Mouse (Mus musculus): ENCODE measurements around the gene Prr12. TPM values are rescaled to one million over a fixed set of nuclear protein-coding genes. Genes with fewer than 3 reads are reported as not detected.

The Prr12 gene
- total and polyA plus RNA-seq, 2 experiments from 2014 or later: 9.2 to 14.0 TPM

GRCm38 (mm10) chr7:45002440-45002839 lies 50.2 kb downstream of the Prr12 start:
- H3K36me3 ChIP-seq (ENCODE audit: insufficient read depth, low read length): peaks cover 67% of the 10 kb centered on the region
- H3K4me1 ChIP-seq (ENCODE audit: insufficient read depth, low read length): peaks cover 5% of the 10 kb centered on the region; the same call in 1 of the 2 replicates
- no peak overlapping the region for H3K4me3 ChIP-seq (ENCODE audit: low read length)
- H3K27me3 ChIP-seq (ENCODE audit: insufficient read depth, low read length): no peaks in the 10 kb centered on the region
- no peak for TF ChIP-seq CTCF (IDR thresholded peaks at IDR 0.05; ENCODE audit: low read depth)
- 87% methylated on average over 7 of the region's 7 CpGs for WGBS
- no peak overlapping the region for H3K4me2 ChIP-seq (ENCODE audit: low read depth, low read length)
- DNase-seq (ENCODE audit: low spot score): no peak
- no peak for ATAC-seq
- H3K27ac ChIP-seq: no peak overlapping the region
- no peaks in the 10 kb centered on the region for H3K9me3 ChIP-seq (ENCODE audit: low read length)
- no peak overlapping the region for H3K9ac ChIP-seq (replicated peaks; ENCODE audit: low read length)

- Histone ChIP-seq H3K4me3 (ENCODE audit: low read length) (no peak overlapping the region), H3K27me3 (ENCODE audit: insufficient read depth, low read length) (no peaks in the 10 kb centered on the region), H3K9me3 (ENCODE audit: low read length) (no peaks in the 10 kb centered on the region), H3K4me1 (ENCODE audit: insufficient read depth, low read length) (peaks cover 5% of the 10 kb centered on the region; the same call in 1 of the 2 replicates), H3K36me3 (ENCODE audit: insufficient read depth, low read length) (peaks cover 49% of the 10 kb centered on the region), H3K9ac (replicated peaks; ENCODE audit: low read length) (no peak overlapping the region), H3K4me2 (ENCODE audit: low read depth, low read length) (no peak overlapping the region), H3K27ac (no peak overlapping the region)
- 78% methylated on average over 21 of the region's 21 CpGs for WGBS
- DNase-seq (ENCODE audit: low spot score) (no peak), ATAC-seq (no peak)
- no peak for TF ChIP-seq CTCF (IDR thresholded peaks at IDR 0.05; ENCODE audit: low read depth)
Observed at GRCm38 (mm10) chr7:45000539-45001114, 52.1 kb downstream of the Prr12 start.

GRCm38 (mm10) chr7:44999753-45000152 lies 52.9 kb downstream of the Prr12 start:
- no peak overlapping the region for H3K4me3 ChIP-seq (ENCODE audit: low read length)
- 83% methylated on average over 11 of the region's 11 CpGs for WGBS

GRCm38 (mm10) chr7:44998501-44998955 lies 54.2 kb downstream of the Prr12 start, which contains the start of gene Bcl2l12:
Gene Bcl2l12, minus strand, starts transcription at chr7:44998712.
- H3K9me3 ChIP-seq (ENCODE audit: low read length): no peaks in the 10 kb centered on the region
- no peaks in the 10 kb centered on the region for H3K27me3 ChIP-seq (ENCODE audit: insufficient read depth, low read length)
- peak within 1 kb of the TSS; percentile 68 for H3K9ac ChIP-seq (replicated peaks; ENCODE audit: low read length)
- WGBS: 3% methylated on average over 18 of the region's 18 CpGs
- ATAC-seq: no peak
- H3K27ac ChIP-seq: peak within 1 kb of the TSS; percentile 83
- TF ChIP-seq CTCF (IDR thresholded peaks at IDR 0.05; ENCODE audit: low read depth): no peak
- peak within 1 kb of the TSS; percentile 81 for H3K4me2 ChIP-seq (ENCODE audit: low read depth, low read length)
- peak; percentile 56 for DNase-seq (ENCODE audit: low spot score)
- H3K4me3 ChIP-seq (ENCODE audit: low read length): peak within 1 kb of the TSS; percentile 50
- H3K4me1 ChIP-seq (ENCODE audit: insufficient read depth, low read length): peaks cover 5% of the 10 kb centered on the region; the same call in 1 of the 2 replicates
- H3K36me3 ChIP-seq (ENCODE audit: insufficient read depth, low read length): peaks cover 32% of the 10 kb centered on the region

More at GRCm38 (mm10) chr7:44999753-45000152, 52.9 kb downstream of the Prr12 start:
- H3K9ac ChIP-seq (replicated peaks; ENCODE audit: low read length): no peak overlapping the region
- peaks cover 5% of the 10 kb centered on the region; the same call in 1 of the 2 replicates for H3K4me1 ChIP-seq (ENCODE audit: insufficient read depth, low read length)
- peaks cover 43% of the 10 kb centered on the region for H3K36me3 ChIP-seq (ENCODE audit: insufficient read depth, low read length)
- no peak overlapping the region for H3K27ac ChIP-seq
- H3K4me2 ChIP-seq (ENCODE audit: low read depth, low read length): no peak overlapping the region
- no peak for TF ChIP-seq CTCF (IDR thresholded peaks at IDR 0.05; ENCODE audit: low read depth)
- H3K9me3 ChIP-seq (ENCODE audit: low read length): no peaks in the 10 kb centered on the region
- no peak for DNase-seq (ENCODE audit: low spot score)
- no peak for ATAC-seq
- no peaks in the 10 kb centered on the region for H3K27me3 ChIP-seq (ENCODE audit: insufficient read depth, low read length)

- ATAC-seq: no peak
- peak overlapping the region; percentile 68 for H3K9ac ChIP-seq (replicated peaks; ENCODE audit: low read length)
Observed at GRCm38 (mm10) chr7:44997940-44998428, 54.7 kb downstream of the Prr12 start.

GRCm38 (mm10) chr7:44997231-44997939 lies 55.3 kb downstream of the Prr12 start, which contains the start of gene Irf3:
Gene Irf3, plus strand, starts transcription at chr7:44997648.
- no peak for TF ChIP-seq CTCF (IDR thresholded peaks at IDR 0.05; ENCODE audit: low read depth)
- Histone ChIP-seq H3K4me3 (ENCODE audit: low read length) (peak within 1 kb of the TSS; percentile 50), H3K27ac (peak within 1 kb of the TSS; percentile 83), H3K27me3 (ENCODE audit: insufficient read depth, low read length) (no peaks in the 10 kb centered on the region), H3K9ac (replicated peaks; ENCODE audit: low read length) (peak within 1 kb of the TSS; percentile 68), H3K36me3 (ENCODE audit: insufficient read depth, low read length) (peaks cover 21% of the 10 kb centered on the region), H3K4me1 (ENCODE audit: insufficient read depth, low read length) (peaks cover 5% of the 10 kb centered on the region; the same call in 1 of the 2 replicates), H3K9me3 (ENCODE audit: low read length) (no peaks in the 10 kb centered on the region), H3K4me2 (ENCODE audit: low read depth, low read length) (peak within 1 kb of the TSS; percentile 81)
- WGBS: under 1% methylated on average over 43 of the region's 43 CpGs
- peak; percentile 93 for ATAC-seq
- DNase-seq (ENCODE audit: low spot score): peak; percentile 99

More at GRCm38 (mm10) chr7:44997940-44998428, 54.7 kb downstream of the Prr12 start:
- no peak for TF ChIP-seq CTCF (IDR thresholded peaks at IDR 0.05; ENCODE audit: low read depth)
- Histone ChIP-seq H3K4me1 (ENCODE audit: insufficient read depth, low read length) (peaks cover 5% of the 10 kb centered on the region; the same call in 1 of the 2 replicates), H3K27ac (peak overlapping the region; percentile 83), H3K4me2 (ENCODE audit: low read depth, low read length) (peak overlapping the region; percentile 81), H3K36me3 (ENCODE audit: insufficient read depth, low read length) (peaks cover 27% of the 10 kb centered on the region), H3K27me3 (ENCODE audit: insufficient read depth, low read length) (no peaks in the 10 kb centered on the region), H3K9me3 (ENCODE audit: low read length) (no peaks in the 10 kb centered on the region), H3K4me3 (ENCODE audit: low read length) (peak overlapping the region; percentile 50)
- 5% methylated on average over 15 of the region's 15 CpGs for WGBS
- no peak for DNase-seq (ENCODE audit: low spot score)

All from hindbrain, postnatal 0 days (tissue).